Mouse (Mus musculus) brain, embryonic 14.5 days (tissue): ENCODE data around the gene Ap5s1.

Experiments
- CTCF ChIP-seq: fragments of 200-500 bp; IDR thresholded peaks from 2 replicates; pipeline ENCODE4 v1.5.1; 2012; ENCODE audit warnings: inconsistent platforms, mild to moderate bottlenecking, moderate library complexity, borderline replicate concordance; ENCODE audit not compliant: insufficient read depth, insufficient read length; ENCODE audit errors: extremely low read depth
- POLR2A ChIP-seq: fragments of 200-500 bp; IDR thresholded peaks from 2 replicates; pipeline ENCODE4 v1.6.1; 2012; ENCODE audit warnings: mild to moderate bottlenecking, inconsistent platforms, borderline replicate concordance; ENCODE audit not compliant: poor library complexity, insufficient read depth, insufficient read length, severe bottlenecking; ENCODE audit errors: extremely low read depth

DNA sequence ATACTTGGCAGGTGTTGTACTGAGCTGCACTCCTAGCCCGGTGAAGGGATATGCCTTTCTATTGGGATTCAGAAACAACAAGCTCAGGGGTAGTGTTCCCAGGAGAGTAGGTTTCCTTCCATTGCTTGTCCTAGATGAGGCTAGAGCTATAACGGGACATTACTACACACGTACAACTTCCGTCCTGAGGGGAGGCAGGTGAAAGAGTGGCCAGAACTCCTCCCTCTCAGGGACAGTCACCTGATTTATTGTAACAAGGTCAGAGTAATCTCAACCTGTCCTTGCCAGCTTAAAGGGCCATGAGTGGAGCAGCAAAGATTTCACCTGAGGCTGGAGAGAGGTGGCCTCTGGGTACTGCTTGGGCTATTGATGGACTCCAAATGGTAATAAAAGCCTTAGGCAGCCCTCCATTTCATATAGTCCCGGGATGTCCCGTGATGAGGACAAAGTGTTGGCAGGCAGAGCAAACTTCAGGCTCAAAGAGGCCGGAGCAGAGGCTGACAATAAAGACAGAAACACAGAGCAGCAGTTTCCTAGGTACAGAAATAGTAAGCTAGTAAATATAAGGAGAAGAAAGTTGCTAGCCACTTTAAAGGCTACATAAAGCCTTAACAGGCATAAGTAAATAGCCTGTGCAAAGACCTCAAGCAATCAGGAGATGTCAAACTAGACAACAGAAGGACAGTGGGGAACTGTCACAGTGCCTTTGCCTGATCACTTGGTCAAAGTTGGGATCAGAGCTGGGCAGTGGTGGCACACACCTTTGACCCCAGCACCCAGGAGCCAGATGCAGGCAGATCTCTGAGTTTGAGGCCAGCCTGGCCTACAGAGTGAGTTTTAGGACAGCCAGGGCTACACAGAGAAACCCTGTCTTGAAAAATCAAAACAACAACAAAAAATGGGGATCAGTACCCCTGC is 9.3 kb downstream of the Ap5s1 start:
- TF ChIP-seq POLR2A: no peak
- no peak for TF ChIP-seq CTCF
